Mouse (Mus musculus) midbrain, embryonic 14.5 days (tissue): ENCODE data around the gene Palm3. TPM values are rescaled to one million over a fixed set of nuclear protein-coding genes. Genes with fewer than 3 reads are reported as not detected.

Experiments used
- ATAC-seq: fragments of 200-750 bp; cut with Nextera tagmentation; 2 replicates; pipeline ENCODE4 v1.8.0; 2017; ENCODE audit warnings: moderate number of reproducible peaks, moderate library complexity; ENCODE audit not compliant: low FRiP score, low TSS enrichment
- DNase-seq: peaks from one replicate; pipeline ENCODE4 v3.0.0-alpha.2; 2015
- H3K27ac ChIP-seq: fragments of 300-500 bp; sonication (generic); replicated peaks from 2 replicates; pipeline ENCODE4 v1.5.1; 2014; ENCODE audit warnings: mild to moderate bottlenecking, low read depth, low read length, moderate library complexity
- H3K27me3 ChIP-seq: fragments of 300-500 bp; sonication (generic); 2 replicates; pipeline ENCODE4 v1.6.1; 2014; ENCODE audit warnings: low read length, control low read depth, mixed read lengths; ENCODE audit not compliant: control insufficient read depth, insufficient read depth
- H3K36me3 ChIP-seq: fragments of 300-500 bp; sonication (generic); 2 replicates; pipeline ENCODE4 v1.6.1; 2014; ENCODE audit warnings: low read length, control low read depth; ENCODE audit not compliant: control insufficient read depth, insufficient read depth
- H3K4me1 ChIP-seq: fragments of 300-500 bp; sonication (generic); 2 replicates; pipeline ENCODE4 v1.6.1; 2014; ENCODE audit warnings: mild to moderate bottlenecking, antibody characterized with exemption, low read length, control low read depth; ENCODE audit not compliant: control insufficient read depth, insufficient read depth
- H3K4me2 ChIP-seq: fragments of 300-500 bp; sonication (generic); 2 replicates; pipeline ENCODE4 v1.6.1; 2014; ENCODE audit warnings: mild to moderate bottlenecking, low read length, moderate library complexity
- H3K4me3 ChIP-seq: fragments of 300-500 bp; sonication (generic); replicated peaks from 2 replicates; pipeline ENCODE4 v1.5.1; 2014; ENCODE audit warnings: low read depth, low read length
- H3K9ac ChIP-seq: fragments of 300-500 bp; sonication (generic); replicated peaks from 2 replicates; pipeline ENCODE4 v1.6.1; 2014; ENCODE audit warnings: mild to moderate bottlenecking, low read length, moderate library complexity
- H3K9me3 ChIP-seq: fragments of 300-500 bp; sonication (generic); 2 replicates; pipeline ENCODE4 v1.6.1; 2016; ENCODE audit warnings: low read length, control low read depth, mixed read lengths; ENCODE audit not compliant: control insufficient read depth
- WGBS: fragments of 180-500 bp; shearing (Covaris S2); extraction: QIAGEN DNeasy Blood & Tissue Kit; methylation state at CpG from one replicate; pipeline ENCODE4 v1.1.7; 2014; 5-methylcytosine and 5-hydroxymethylcytosine counted together
- polyA plus RNA-seq: library from polyadenylated mRNA; unstranded; fragments of >200 nt; fragmentation: Nextera tagmentation; extraction: Ambion mirVana; gene quantifications from 2 replicates; pipeline ENCODE4 v1.2.1, GENCODE M21; 2014

Gene Palm3
- polyA plus RNA-seq, 1 experiment from 2014 or later, result 0.87 TPM

GRCm38 (mm10) chr8:84024171-84024570 lies 2.9 kb downstream of the Palm3 start:
- no peaks in the 10 kb centered on the region for H3K36me3 ChIP-seq
- DNase-seq (peak; percentile 54), ATAC-seq (no peak)
- no peak overlapping the region for H3K4me2 ChIP-seq
- H3K27ac ChIP-seq, result no peak overlapping the region
- H3K27me3 ChIP-seq, result peaks cover 18% of the 10 kb centered on the region; the same call in 1 of the 2 replicates
- no peak overlapping the region for H3K4me3 ChIP-seq
- 12% methylated on average over 10 of the region's 10 CpGs for WGBS
- H3K9ac ChIP-seq, result no peak overlapping the region
- 0 out of 2 replicates have a peak, but pooled peaks cover 7% of the 10 kb centered on the region for H3K4me1 ChIP-seq
- H3K9me3 ChIP-seq, result no peaks in the 10 kb centered on the region

GRCm38 (mm10) chr8:84025863-84026262 lies 4.6 kb downstream of the Palm3 start:
- DNase-seq (peak; percentile 80), ATAC-seq (peak; percentile 83)
- under 1% methylated on average over 41 of the region's 41 CpGs for WGBS
- Histone ChIP-seq H3K27ac (no peak overlapping the region), H3K4me3 (peak overlapping the region; percentile 43), H3K27me3 (peaks cover 17% of the 10 kb centered on the region; the same call in 1 of the 2 replicates), H3K9ac (peak overlapping the region; percentile 57), H3K4me2 (peak overlapping the region; percentile 88), H3K4me1 (0 out of 2 replicates have a peak, but pooled peaks cover 7% of the 10 kb centered on the region), H3K36me3 (no peaks in the 10 kb centered on the region), H3K9me3 (no peaks in the 10 kb centered on the region)

GRCm38 (mm10) chr8:84027449-84027848 lies 6.2 kb downstream of the Palm3 start:
- Histone ChIP-seq H3K4me2 (no peak overlapping the region), H3K27ac (no peak overlapping the region), H3K27me3 (peaks cover 11% of the 10 kb centered on the region; the same call in 1 of the 2 replicates), H3K36me3 (no peaks in the 10 kb centered on the region), H3K4me3 (no peak overlapping the region), H3K9me3 (no peaks in the 10 kb centered on the region), H3K4me1 (0 out of 2 replicates have a peak, but pooled peaks cover 4% of the 10 kb centered on the region), H3K9ac (no peak overlapping the region)
- no peak for DNase-seq
- no peak for ATAC-seq
- WGBS, result 10% methylated on average over 10 of the region's 10 CpGs

GRCm38 (mm10) chr8:84029272-84029671 lies 8.0 kb downstream of the Palm3 start:
- Histone ChIP-seq H3K4me2 (no peak overlapping the region), H3K4me3 (no peak overlapping the region), H3K36me3 (no peaks in the 10 kb centered on the region), H3K27me3 (peaks cover 11% of the 10 kb centered on the region; the same call in 1 of the 2 replicates), H3K4me1 (0 out of 2 replicates have a peak, but pooled peaks cover 4% of the 10 kb centered on the region), H3K9me3 (no peaks in the 10 kb centered on the region), H3K9ac (no peak overlapping the region), H3K27ac (no peak overlapping the region)
- ATAC-seq (no peak), DNase-seq (no peak)
- 88% methylated on average over 5 of the region's 5 CpGs for WGBS

GRCm38 (mm10) chr8:84032777-84033176 lies 11.5 kb downstream of the Palm3 start:
- H3K4me1 ChIP-seq, result no peaks in the 10 kb centered on the region
- no peak overlapping the region for H3K27ac ChIP-seq
- H3K36me3 ChIP-seq, result no peaks in the 10 kb centered on the region
- WGBS, result 80% methylated on average over 4 of the region's 4 CpGs
- H3K27me3 ChIP-seq, result no peaks in the 10 kb centered on the region
- H3K4me3 ChIP-seq, result no peak overlapping the region
- no peak for ATAC-seq
- no peak overlapping the region for H3K4me2 ChIP-seq
- no peaks in the 10 kb centered on the region for H3K9me3 ChIP-seq
- H3K9ac ChIP-seq, result no peak overlapping the region
- no peak for DNase-seq

GRCm38 (mm10) chr8:84038015-84038414 lies 16.7 kb downstream of the Palm3 start:
- Histone ChIP-seq H3K4me3 (no peak overlapping the region), H3K27me3 (peaks cover 26% of the 10 kb centered on the region), H3K27ac (no peak overlapping the region), H3K4me1 (no peaks in the 10 kb centered on the region), H3K36me3 (no peaks in the 10 kb centered on the region), H3K9me3 (no peaks in the 10 kb centered on the region), H3K9ac (no peak overlapping the region), H3K4me2 (no peak overlapping the region)
- WGBS, result 80% methylated on average over 5 of the region's 5 CpGs
- no peak for ATAC-seq
- no peak for DNase-seq

- no peaks in the 10 kb centered on the region for H3K36me3 ChIP-seq
- no peak overlapping the region for H3K4me3 ChIP-seq
- 9% methylated on average over 5 of the region's 5 CpGs for WGBS
- H3K4me1 ChIP-seq, result no peaks in the 10 kb centered on the region
- DNase-seq (peak; percentile 92), ATAC-seq (0 out of 2 replicates have a peak, but pooled peaks have one; percentile 37)
- H3K4me2 ChIP-seq, result no peak overlapping the region
- no peaks in the 10 kb centered on the region for H3K9me3 ChIP-seq
- peaks cover 36% of the 10 kb centered on the region for H3K27me3 ChIP-seq
- no peak overlapping the region for H3K27ac ChIP-seq
- H3K9ac ChIP-seq, result no peak overlapping the region
Observed at GRCm38 (mm10) chr8:84039050-84039449, 17.8 kb downstream of the Palm3 start.

GRCm38 (mm10) chr8:84042066-84042947 lies 21.0 kb downstream of the Palm3 start, which contains the start of gene Il27ra:
TSS of gene Il27ra (minus strand) at chr8:84042589.
- Histone ChIP-seq H3K4me3 (peak within 1 kb of the TSS; percentile 21), H3K36me3 (no peaks in the 10 kb centered on the region), H3K9me3 (no peaks in the 10 kb centered on the region), H3K9ac (peak within 1 kb of the TSS; percentile 29), H3K4me2 (peak within 1 kb of the TSS; percentile 52), H3K4me1 (no peaks in the 10 kb centered on the region), H3K27ac (no peak within 1 kb of the TSS), H3K27me3 (peaks cover 54% of the 10 kb centered on the region)
- peak; percentile 81 for DNase-seq
- ATAC-seq, result peak; percentile 50; the same call in 1 of the 2 replicates
- WGBS, result 3% methylated on average over 40 of the region's 40 CpGs
